Mouse (Mus musculus): ENCODE measurements around the gene Arhgef3.

The Arhgef3 gene

DNA sequence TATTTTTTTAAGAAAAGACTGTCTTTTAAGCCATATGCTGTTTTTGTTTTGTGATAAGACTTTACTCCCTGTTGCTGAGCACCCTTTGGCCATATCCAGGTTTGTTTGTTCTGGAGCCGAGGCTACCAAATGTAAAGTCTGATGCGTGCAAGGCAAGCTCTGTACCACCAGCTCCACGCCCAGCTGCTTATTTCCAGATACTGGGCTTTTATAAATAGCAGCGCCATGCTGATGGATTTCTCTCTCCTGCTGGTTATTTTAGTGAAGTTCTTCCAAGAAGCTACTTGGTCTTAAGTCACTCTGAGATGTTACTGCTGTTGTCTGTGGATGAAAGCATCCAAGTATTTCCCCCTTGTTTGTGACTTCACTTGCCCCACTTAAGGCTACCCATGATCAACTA is 254.8 kb downstream of the Arhgef3 start:
- in situ Hi-C loops (cut with MboI, MseI): no loop called here

DNA sequence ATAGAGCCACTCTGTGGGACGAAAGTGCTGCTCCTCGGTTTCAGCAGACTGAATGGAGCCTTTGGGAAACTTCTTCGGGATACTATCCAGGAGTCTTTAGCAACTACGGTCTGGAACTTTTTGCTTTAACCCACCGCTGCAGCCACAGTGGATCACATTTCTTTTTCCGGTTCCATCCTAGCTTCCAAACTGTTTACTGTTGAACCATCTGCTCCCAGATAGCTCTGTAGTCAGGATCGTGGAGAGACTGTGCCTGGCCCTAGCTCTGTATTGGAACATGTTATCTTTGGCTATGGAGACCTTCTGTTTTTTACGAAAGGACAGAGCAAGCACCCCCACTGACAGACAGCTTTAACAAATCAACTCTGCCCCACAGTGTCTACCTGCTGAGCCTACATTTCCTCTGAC is 257.0 kb downstream of the Arhgef3 start:
- in situ Hi-C loops (cut with MboI, MseI): no loop called here

DNA sequence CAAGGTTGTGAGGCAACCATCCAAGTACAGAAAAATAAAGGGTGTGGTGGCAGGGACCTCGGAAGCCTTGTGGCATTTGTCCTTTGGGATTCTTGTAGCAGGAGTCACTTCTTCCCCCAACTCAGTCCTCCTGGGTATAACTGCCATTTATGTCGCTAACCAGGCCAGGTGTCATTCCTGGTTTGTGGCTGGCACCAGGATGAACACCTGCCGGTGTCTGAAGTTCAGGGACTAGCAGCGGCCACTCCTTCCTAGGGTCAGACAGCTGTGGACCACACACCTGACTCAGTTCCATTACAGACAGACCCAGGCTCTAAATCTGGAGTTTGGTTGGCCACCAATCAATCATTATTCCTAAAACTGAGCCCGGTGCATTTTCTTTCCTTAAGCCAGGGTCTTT is 258.8 kb downstream of the Arhgef3 start:
- in situ Hi-C loops (cut with MboI, MseI): no loop called here

DNA sequence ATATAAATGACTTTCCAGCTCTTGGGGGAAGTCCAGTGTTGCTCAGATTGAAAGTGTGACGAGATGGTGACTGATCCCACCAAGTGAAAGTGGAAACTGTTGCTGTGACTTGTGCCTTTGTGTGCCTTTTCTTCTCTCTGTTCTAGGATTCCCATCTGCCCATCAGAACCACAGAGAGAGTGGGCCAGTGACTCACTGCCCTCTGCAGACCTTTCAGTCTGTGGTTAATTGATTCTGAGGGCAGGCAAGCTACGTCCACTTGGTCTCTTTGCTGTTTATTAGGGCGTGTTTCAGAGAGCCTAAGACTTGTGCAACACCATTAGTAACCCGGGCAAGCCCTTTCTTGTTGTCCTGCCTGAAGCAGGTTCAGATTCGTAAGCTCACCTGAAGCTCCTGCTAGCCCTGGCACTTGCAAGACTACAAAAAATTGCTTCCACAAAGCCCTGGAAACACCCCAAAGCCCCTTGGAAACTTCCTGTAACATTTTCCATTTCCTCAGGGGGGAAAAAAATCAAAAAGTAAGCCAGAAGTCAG is 261.5 kb downstream of the Arhgef3 start:
- in situ Hi-C loops (cut with MboI, MseI): loop anchor here (5.0 kb wide), 1 partner anchor 34 kb away; no protein-coding TSS in a partner anchor

DNA sequence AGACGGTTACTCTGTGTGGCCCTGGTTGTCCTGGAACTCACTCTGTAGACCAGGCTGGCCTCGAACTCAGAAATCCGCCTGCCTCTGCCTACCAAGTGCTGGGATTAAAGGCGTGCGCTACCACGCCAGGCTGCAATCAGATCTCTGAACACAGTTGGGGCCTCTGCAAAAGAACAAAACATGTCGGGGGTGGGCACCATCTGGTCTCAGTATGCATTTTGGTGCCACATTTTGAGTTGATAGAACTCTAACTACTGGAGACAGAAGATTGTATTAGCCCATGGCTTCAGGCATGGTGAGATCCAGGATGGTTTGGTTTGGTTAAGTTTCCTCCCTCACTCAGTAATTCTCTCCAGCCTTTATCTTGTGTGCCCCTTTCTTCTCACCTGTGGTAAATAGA is 264.0 kb downstream of the Arhgef3 start:
- in situ Hi-C loops (cut with MboI, MseI): loop anchor here (5.0 kb wide), 1 partner anchor 36 kb away; no protein-coding TSS in a partner anchor

DNA sequence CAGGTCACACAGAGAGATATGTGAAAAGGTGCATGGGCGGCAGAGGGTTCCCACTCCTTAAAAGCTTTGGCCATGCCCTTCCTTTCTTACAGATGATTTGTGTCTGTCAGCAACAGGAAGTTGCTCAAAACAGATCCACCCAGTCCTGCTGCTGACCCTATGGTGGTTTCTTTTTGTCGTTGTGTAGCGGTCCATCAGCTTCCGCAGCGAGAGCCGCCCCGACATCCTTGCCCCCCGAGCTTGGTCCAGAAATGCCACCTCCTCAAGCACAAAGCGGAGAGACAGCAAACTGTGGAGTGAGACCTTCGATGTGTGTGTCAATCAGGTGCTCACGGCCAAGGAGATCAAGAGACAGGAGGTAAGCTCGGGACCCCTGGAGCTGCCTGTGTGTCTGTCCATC is 264.7 kb downstream of the Arhgef3 start:
- in situ Hi-C loops (cut with MboI, MseI): loop anchor here (5.0 kb wide), 1 partner anchor 37 kb away; no protein-coding TSS in a partner anchor

DNA sequence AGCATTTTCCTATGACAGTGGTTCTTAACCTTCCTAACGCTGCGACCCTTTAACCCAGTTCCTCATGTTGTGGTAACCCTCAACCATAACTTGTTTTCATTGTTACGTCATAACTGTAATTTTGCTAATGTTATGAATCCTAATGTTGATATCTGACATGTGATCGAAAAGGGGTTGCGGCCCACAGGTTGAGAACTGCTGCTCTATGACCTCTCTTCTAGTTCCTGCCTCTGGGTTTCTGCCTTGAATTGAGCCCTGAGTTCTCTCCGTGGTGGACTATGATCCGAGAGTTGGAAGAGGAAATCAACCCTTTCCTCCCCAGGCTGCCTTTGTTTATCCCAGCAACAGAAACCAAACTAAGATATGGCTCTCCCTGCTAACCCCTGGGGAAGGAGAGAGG is 266.8 kb downstream of the Arhgef3 start:
- in situ Hi-C loops (cut with MboI, MseI): no loop called here

DNA sequence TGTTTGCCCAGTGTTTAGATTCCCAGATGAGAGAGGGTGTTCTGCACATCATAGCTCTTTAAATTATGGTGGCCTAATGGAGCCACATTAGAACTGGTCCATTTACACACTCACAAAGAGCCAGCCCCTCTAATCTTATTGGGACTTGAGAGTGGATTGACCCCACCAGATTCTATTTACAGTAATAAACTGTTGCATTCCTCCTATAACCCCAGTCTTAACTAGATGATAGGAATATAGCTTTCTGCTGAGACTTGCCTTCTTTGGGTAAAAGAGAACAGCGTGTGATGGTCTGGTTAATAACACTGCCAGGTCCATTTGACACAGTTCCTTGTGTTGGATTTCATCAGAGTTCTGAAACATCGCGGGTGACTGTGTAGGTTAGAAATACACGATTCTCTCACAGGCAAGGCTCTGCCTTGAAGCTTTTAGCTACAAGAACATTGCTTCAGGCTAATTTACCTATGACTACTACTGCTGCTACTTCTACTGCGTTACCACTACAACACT is 268.7 kb downstream of the Arhgef3 start:
- in situ Hi-C loops (cut with MboI, MseI): no loop called here

DNA sequence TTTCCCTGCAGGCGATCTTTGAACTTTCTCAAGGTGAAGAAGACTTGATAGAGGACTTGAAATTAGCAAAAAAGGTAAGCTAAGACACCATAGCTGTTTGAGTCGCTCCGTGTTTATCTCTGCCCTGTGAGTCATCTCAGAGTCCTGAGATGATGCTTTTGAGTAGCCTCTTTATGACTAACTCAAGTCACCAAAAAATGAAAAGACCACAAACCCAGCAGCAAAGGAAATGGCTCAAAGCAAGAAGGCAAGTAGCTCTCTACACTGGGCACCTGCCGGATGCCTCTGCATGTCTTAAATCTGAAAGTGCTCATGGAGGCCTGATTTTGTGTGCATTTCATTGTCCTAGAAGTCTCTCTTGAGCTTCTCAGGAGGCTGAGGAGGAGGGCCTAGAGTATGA is 269.4 kb downstream of the Arhgef3 start:
- in situ Hi-C loops (cut with MboI, MseI): no loop called here

DNA sequence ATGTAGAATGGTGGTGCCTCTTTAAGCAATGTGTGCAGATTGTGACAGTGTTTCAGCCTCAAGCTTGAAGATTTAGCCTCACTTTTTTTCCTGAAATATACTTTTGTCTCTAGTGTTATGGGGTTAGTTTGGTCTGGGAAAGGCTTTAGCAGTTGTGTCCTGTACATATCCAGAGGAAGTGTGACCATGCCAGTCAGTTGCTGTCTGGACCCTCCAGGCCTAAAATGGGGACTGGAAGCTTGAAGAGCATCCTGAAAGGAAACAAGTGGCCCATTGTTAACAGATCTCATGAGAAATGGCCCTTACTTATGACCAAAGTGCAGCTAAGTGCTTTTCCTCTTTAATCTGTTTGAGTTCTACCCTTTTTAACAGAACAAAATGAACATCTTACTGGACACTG is 273.9 kb downstream of the Arhgef3 start:
- in situ Hi-C loops (cut with MboI, MseI): no loop called here

DNA sequence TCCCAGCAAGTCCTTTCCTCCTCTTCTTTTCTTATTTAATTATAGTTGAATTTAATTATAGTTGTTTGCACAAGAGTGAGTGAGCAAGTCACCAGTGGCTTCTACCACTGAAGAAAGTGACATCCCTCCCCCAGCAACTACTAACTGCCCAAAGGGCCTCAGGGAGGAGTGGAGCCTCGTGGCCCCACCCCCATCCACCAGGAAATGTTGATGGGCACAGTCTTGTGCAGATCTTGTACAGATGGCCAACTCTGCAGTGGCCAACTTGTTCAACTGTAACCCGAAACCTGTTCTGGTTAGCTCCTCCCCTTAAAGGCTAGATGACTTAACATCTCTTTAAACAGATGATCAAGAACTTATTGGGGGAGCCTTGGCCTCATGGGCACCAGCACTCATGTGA is 275.0 kb downstream of the Arhgef3 start:
- in situ Hi-C loops (cut with MboI, MseI): no loop called here

DNA sequence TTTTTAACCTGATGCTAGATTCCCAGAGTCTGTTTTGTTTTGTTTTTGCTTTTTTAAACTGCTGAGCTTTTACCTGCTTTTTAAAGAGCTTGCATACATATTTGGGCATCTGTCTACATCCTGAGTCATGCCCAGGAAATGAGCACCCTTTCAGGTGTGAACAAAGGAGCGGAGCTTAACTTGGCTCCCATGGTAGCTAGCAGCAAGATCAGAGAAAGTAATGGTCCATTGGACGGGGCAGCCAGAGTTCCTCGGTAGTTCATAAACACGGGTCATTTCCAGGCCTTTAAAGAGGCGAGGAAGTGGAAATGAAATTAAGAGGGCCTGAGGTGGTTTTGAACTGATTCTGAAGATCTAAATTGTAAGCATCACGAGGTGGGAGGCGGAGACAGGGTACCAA is 276.0 kb downstream of the Arhgef3 start:
- in situ Hi-C loops (cut with MboI, MseI): no loop called here

DNA sequence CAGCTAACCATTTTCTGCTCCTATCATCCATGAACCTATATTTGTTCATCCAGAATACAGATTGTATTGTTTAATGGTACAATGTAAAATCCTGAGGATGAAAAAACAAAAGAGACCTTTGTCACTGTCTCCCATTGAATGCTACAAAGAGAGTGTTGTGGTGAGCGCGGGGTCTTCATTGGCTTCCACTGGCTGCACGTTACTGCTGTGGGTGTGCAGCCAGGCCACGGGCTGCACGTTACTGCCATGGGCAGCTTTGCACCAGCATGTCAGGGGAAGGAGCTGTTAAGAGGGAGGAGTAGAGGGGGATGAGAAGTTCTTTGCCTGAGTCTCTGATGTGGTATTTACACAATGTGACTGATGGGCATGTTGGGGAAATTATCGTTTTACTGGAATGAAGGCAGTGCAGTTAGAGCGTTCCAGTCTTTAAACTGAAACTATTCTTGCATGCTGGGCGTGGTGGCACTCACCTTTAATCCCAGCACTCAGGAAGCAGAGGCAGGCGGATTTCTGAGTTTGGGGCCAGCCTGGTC is 277.1 kb downstream of the Arhgef3 start:
- in situ Hi-C loops (cut with MboI, MseI): no loop called here

DNA sequence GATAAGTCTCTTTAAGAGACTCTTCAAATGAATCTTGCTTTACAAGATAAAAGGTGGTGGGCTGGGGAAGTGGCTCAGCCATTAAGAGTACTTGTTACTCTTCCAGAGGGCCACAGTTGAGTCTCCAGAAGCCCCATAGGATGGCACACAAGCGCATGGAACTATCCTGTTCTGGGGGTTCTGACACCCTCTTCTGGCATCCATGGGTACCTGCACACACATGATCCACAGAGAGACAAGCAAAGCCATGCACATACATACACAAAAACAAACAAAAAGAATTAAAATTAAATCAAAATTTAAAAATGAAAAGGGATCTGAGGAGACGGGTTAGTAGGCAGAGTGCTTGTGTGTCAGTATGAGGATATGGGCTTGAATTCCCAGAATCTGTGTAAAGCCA is 278.0 kb downstream of the Arhgef3 start:
- in situ Hi-C loops (cut with MboI, MseI): no loop called here

DNA sequence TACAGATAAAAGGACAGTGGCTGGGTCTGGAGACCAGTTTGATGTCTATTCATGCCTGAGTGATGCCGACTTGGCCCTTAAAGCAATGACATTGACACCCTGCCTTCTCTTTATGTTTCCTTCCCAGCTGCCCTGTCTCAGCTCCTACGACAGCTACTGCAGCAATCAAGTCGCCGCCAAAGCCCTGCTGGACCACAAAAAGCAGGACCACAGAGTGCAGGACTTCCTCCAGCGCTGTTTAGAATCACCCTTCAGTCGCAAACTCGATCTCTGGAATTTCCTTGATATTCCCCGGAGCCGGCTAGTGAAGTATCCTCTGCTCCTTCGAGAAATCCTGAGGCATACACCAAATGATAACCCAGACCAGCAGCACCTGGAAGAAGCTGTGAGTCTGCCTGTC is 279.1 kb downstream of the Arhgef3 start:
- in situ Hi-C loops (cut with MboI, MseI): no loop called here

DNA sequence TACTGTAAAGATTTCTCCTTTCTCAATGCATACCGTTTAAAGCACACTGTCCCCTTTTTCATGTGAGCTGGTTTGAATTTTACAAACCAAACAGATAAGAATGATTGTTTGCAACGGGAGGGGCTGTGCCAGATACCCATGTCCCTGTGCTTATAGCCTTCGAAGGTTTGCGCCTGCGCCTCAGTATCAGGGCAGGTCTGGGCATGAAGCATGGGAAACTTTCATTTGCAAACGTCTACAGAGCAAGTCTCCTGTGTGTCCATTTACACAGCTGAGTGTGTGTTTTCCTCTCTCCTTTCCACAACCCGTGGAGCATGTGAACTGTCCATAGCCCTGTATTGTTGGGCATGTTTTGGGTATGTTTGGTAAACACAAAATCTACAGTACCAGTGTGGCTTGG is 281.7 kb downstream of the Arhgef3 start:
- in situ Hi-C loops (cut with MboI, MseI): no loop called here

DNA sequence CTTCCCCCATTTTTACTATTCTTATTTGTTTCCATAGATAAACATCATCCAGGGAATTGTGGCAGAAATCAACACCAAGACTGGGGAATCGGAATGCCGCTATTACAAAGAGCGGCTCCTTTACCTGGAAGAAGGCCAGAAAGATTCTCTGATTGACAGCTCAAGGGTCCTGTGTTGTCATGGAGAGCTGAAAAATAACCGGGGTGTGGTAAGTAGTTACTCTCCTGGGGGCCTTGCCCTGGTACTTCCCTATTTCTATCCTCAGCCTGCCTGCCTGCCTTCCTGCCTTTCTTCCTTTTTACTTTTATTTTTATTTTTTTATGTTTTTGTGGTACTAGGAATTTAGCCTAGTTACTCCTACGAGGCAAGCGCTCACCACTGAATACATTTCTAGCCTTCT is 282.8 kb downstream of the Arhgef3 start:
- in situ Hi-C loops (cut with MboI, MseI): no loop called here

DNA sequence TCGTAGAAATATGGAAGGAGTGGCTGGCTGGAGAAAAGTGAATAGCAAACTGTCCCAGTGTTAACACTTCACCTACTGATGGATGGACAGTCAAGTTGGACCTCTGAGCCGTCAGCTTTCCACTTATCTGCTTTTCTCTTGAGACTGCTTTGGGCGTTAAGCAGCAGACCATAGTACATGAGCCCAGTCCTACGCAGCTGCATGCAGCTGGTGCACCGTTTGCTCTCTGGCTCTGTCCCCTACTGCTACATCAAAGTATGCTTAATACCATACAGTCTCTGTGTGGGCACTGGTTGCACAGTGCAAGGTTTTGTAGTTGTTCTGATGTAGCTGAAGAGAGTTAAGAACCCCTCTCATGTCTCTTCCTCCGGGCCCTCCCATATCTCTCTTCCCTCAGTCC is 285.8 kb downstream of the Arhgef3 start:
- in situ Hi-C loops (cut with MboI, MseI): no loop called here

DNA sequence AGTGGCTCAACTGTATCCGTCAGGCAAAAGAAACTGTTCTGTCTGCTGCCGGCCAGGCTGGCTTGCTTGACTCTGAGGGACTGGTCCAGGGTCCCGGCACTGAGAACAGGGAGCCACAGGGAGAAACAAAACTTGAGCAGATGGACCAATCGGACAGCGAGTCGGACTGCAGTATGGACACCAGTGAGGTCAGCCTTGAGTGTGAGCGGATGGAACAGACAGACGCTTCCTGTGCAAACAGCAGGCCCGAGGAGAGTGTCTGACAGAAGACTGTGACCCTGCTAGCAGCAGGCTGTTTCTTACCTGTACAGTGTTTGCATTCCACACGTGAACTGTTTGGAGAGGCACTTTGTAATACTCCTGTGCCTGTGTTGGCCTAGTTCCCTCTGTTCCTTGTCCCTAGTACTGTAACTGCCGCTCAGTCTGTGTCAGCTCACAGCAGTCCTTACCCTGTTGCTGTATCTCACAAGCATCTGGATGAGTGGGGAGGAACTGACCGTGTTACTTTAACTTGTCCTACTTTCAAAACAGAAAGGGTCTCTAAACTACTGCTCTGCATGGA is 287.1 kb downstream of the Arhgef3 start:
- in situ Hi-C loops (cut with MboI, MseI): no loop called here

DNA sequence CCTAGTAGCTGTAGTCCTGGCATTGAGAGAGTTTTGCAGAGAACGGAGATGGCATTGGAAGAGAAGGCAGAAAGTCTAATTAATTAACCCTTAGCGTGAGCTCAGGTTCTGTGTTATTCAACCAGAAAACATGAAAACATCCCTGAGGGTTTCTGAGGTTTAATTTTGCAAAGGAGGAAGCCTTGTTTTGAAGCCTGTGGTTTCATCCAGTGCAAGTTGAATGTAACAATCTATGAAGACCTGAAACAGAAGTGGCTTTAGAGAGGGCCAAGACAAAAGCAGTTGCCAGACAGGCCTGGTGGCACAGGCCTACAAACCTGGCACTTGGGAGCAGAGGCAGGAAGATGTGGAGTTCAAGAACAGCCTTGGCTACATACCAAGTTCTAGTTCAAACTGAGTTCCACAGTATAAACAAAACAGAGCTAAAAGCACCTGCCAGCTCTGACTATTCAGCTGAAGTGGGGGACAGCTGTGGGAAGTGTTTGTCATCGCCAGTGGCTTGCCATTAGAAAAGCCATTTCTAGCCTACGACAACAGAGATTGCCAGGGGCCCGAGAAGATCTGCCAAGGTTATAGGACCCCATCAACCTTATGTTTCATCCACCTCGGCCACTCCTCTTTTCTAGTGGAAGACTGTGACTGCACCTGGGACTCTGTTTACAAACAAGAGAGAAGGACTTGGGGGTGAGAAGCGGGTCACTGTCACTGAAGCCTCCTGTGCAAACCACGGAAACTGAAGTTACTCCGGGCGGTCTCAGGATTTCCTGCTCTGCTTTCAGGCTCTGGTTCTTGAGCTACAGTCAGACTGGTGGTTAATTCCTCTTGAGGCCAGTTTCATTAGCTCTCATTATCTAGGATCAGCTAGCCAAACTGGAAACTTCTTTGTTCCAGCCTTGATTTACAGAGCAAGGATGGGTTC is 287.9 kb downstream of the Arhgef3 start:
- in situ Hi-C loops (cut with MboI, MseI): no loop called here

DNA sequence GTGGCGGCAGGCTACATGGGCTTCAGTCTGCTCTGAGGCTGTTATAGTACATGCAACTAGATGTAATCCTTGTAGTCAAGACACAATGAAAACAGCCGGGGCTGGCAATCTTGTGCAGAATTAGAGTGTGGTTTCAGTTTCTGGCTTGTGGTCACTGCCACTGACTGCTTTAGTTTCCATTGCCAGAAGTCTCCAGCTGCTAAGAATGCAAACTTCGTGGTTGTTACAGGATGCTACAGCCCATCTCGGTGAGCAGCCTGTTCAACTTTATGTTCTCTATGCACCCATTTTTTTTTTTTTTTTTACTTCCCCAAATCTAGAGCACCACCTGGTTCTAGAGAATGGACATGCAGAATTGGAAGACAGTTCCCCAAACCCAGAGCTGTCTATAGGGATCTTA is 290.8 kb downstream of the Arhgef3 start:
- in situ Hi-C loops (cut with MboI, MseI): loop anchor here (5.0 kb wide), 2 partner anchors 173 to 213 kb away; no protein-coding TSS in a partner anchor

DNA sequence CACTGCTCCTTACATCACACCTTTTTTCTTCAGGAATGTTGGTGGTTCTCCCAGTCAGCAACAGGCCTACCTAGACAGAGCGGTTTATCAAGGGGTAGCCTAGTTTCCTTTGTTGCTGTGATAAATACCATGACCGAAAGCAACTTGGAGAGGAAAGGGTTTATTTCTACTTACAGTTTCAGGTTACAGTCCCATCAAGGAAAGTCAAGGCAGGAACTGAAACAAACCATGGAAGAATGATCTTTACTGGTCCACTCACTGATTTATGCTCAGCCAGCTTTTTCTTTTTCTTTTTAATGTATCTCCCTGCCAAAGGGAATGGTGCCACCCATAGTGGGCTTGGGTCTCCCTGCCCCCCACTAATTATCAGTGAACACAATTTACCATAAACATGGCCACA is 291.2 kb downstream of the Arhgef3 start:
- in situ Hi-C loops (cut with MboI, MseI): loop anchor here (5.0 kb wide), 2 partner anchors 174 to 214 kb away; no protein-coding TSS in a partner anchor
